Mouse (Mus musculus) kidney, adult 2 months (tissue): ENCODE results near the gene Eps15.

Experiments used
- CTCF ChIP-seq: fragments of 200-500 bp; conservative IDR thresholded peaks from 2 replicates; pipeline ENCODE4 v1.5.1; 2011; ENCODE audit warnings: low read depth, mild to moderate bottlenecking, control low read depth, low read length, moderate library complexity, mixed read lengths; ENCODE audit not compliant: insufficient read depth, insufficient read length
- POLR2A ChIP-seq: fragments of 200-500 bp; IDR thresholded peaks from one replicate; pipeline ENCODE4 v1.6.1; 2011; ENCODE audit warnings: low read depth, low read length, control low read depth

GRCm38 (mm10) chr4:109252199-109252598, 27.9 kb upstream of the Eps15 start:
- TF ChIP-seq CTCF (no peak), POLR2A (no peak)
